Mouse (Mus musculus): Measurements from ENCODE around the gene Slc19a2. TPM values are rescaled to one million over a fixed set of nuclear protein-coding genes. Genes with fewer than 3 reads are reported as not detected.

Gene Slc19a2
- total RNA-seq, 1 experiment from 2014 or later = 4.5 TPM

- 0 out of 2 replicates have a peak, but pooled peaks have one; percentile 11 for ATAC-seq (replicated peaks; ENCODE audit: insufficient number of reproducible peaks, low FRiP score, low TSS enrichment, poor library complexity, severe bottlenecking)
Measured at GRCm38 (mm10) chr1:164249332-164249711, 476 bp downstream of the Slc19a2 start.

GRCm38 (mm10) chr1:164250391-164251150 lies 1.7 kb downstream of the Slc19a2 start:
- ATAC-seq (replicated peaks; ENCODE audit: insufficient number of reproducible peaks, low FRiP score, low TSS enrichment, poor library complexity, severe bottlenecking) = no peak

GRCm38 (mm10) chr1:164251438-164251837 lies 2.6 kb downstream of the Slc19a2 start:
- ATAC-seq (replicated peaks; ENCODE audit: insufficient number of reproducible peaks, low FRiP score, low TSS enrichment, poor library complexity, severe bottlenecking) = no peak

- no peak for ATAC-seq (replicated peaks; ENCODE audit: insufficient number of reproducible peaks, low FRiP score, low TSS enrichment, poor library complexity, severe bottlenecking)
Measured at GRCm38 (mm10) chr1:164252551-164252950, 3.7 kb downstream of the Slc19a2 start.

GRCm38 (mm10) chr1:164254836-164255235 lies 6.0 kb downstream of the Slc19a2 start:
- no peak for ATAC-seq (replicated peaks; ENCODE audit: insufficient number of reproducible peaks, low FRiP score, low TSS enrichment, poor library complexity, severe bottlenecking)

- ATAC-seq (replicated peaks; ENCODE audit: insufficient number of reproducible peaks, low FRiP score, low TSS enrichment, poor library complexity, severe bottlenecking) = no peak
Measured at GRCm38 (mm10) chr1:164260171-164261028, 11.6 kb downstream of the Slc19a2 start.

GRCm38 (mm10) chr1:164261553-164261952 lies 12.7 kb downstream of the Slc19a2 start:
- ATAC-seq (replicated peaks; ENCODE audit: insufficient number of reproducible peaks, low FRiP score, low TSS enrichment, poor library complexity, severe bottlenecking) = no peak

- no peak for ATAC-seq (replicated peaks; ENCODE audit: insufficient number of reproducible peaks, low FRiP score, low TSS enrichment, poor library complexity, severe bottlenecking)
Measured at GRCm38 (mm10) chr1:164270941-164271340, 22.1 kb downstream of the Slc19a2 start.

- ATAC-seq (replicated peaks; ENCODE audit: insufficient number of reproducible peaks, low FRiP score, low TSS enrichment, poor library complexity, severe bottlenecking) = no peak
Measured at GRCm38 (mm10) chr1:164273659-164274058, 24.8 kb downstream of the Slc19a2 start.

- ATAC-seq (replicated peaks; ENCODE audit: insufficient number of reproducible peaks, low FRiP score, low TSS enrichment, poor library complexity, severe bottlenecking) = peak; percentile 96
Measured at GRCm38 (mm10) chr1:164275455-164275954, 26.7 kb downstream of the Slc19a2 start, which contains the start of gene Ccdc181. TSS of gene Ccdc181 (plus strand) at chr1:164275585.

- no peak for ATAC-seq (replicated peaks; ENCODE audit: insufficient number of reproducible peaks, low FRiP score, low TSS enrichment, poor library complexity, severe bottlenecking)
Measured at GRCm38 (mm10) chr1:164276552-164276951, 27.7 kb downstream of the Slc19a2 start.

GRCm38 (mm10) chr1:164279332-164279731 lies 30.5 kb downstream of the Slc19a2 start:
- ATAC-seq (replicated peaks; ENCODE audit: insufficient number of reproducible peaks, low FRiP score, low TSS enrichment, poor library complexity, severe bottlenecking) = no peak

- ATAC-seq (replicated peaks; ENCODE audit: insufficient number of reproducible peaks, low FRiP score, low TSS enrichment, poor library complexity, severe bottlenecking) = no peak
Measured at GRCm38 (mm10) chr1:164284007-164284406, 35.2 kb downstream of the Slc19a2 start.

GRCm38 (mm10) chr1:164287406-164287805 lies 38.6 kb downstream of the Slc19a2 start:
- ATAC-seq (replicated peaks; ENCODE audit: insufficient number of reproducible peaks, low FRiP score, low TSS enrichment, poor library complexity, severe bottlenecking) = no peak

- no peak for ATAC-seq (replicated peaks; ENCODE audit: insufficient number of reproducible peaks, low FRiP score, low TSS enrichment, poor library complexity, severe bottlenecking)
Measured at GRCm38 (mm10) chr1:164292040-164292439, 43.2 kb downstream of the Slc19a2 start.

GRCm38 (mm10) chr1:164294071-164294470 lies 45.2 kb downstream of the Slc19a2 start:
- ATAC-seq (replicated peaks; ENCODE audit: insufficient number of reproducible peaks, low FRiP score, low TSS enrichment, poor library complexity, severe bottlenecking) = no peak

GRCm38 (mm10) chr1:164296473-164296872 lies 47.6 kb downstream of the Slc19a2 start:
- no peak for ATAC-seq (replicated peaks; ENCODE audit: insufficient number of reproducible peaks, low FRiP score, low TSS enrichment, poor library complexity, severe bottlenecking)

GRCm38 (mm10) chr1:164301949-164302348 lies 53.1 kb downstream of the Slc19a2 start:
- no peak for ATAC-seq (replicated peaks; ENCODE audit: insufficient number of reproducible peaks, low FRiP score, low TSS enrichment, poor library complexity, severe bottlenecking)

GRCm38 (mm10) chr1:164303821-164304220 lies 55.0 kb downstream of the Slc19a2 start, which contains the start of gene Nme7:
TSS of gene Nme7 (plus strand) at chr1:164304121.
- ATAC-seq (replicated peaks; ENCODE audit: insufficient number of reproducible peaks, low FRiP score, low TSS enrichment, poor library complexity, severe bottlenecking) = no peak

Data from monocyte, adult 5-6 weeks (primary cell).